Mouse (Mus musculus) midbrain, embryonic 16.5 days (tissue): ENCODE measurements at regions not wholly inside any gene's neighbourhood (a gene's known extent, or its start where the extent isn't known, plus 50 kb on each side); places are given as distances from the start of the nearest gene placed in this dataset.

Experiments used
- ATAC-seq: fragments of 200-750 bp; cut with Nextera tagmentation; 2 replicates; pipeline ENCODE4 v1.8.0; 2017; ENCODE audit warnings: moderate TSS enrichment
- H3K27ac ChIP-seq: fragments of 300-500 bp; sonication (generic); 2 replicates; pipeline ENCODE4 v1.5.1; 2014; ENCODE audit warnings: mild to moderate bottlenecking, low read length, mixed read lengths
- H3K27me3 ChIP-seq: fragments of 300-500 bp; sonication (generic); 2 replicates; pipeline ENCODE4 v1.6.1; 2014; ENCODE audit warnings: low read depth, low read length, mixed read lengths; ENCODE audit not compliant: control insufficient read depth, insufficient read depth
- H3K36me3 ChIP-seq: fragments of 300-500 bp; sonication (generic); 2 replicates; pipeline ENCODE4 v1.6.1; 2014; ENCODE audit warnings: mild to moderate bottlenecking, low read length, moderate library complexity, mixed read lengths; ENCODE audit not compliant: control insufficient read depth, insufficient read depth
- H3K4me1 ChIP-seq: fragments of 300-500 bp; sonication (generic); 2 replicates; pipeline ENCODE4 v1.6.1; 2014; ENCODE audit warnings: mild to moderate bottlenecking, low read length, mixed read lengths; ENCODE audit not compliant: control insufficient read depth, insufficient read depth
- H3K4me2 ChIP-seq: fragments of 300-500 bp; sonication (generic); 2 replicates; pipeline ENCODE4 v1.6.1; 2014; ENCODE audit warnings: mild to moderate bottlenecking, low read length, mixed read lengths
- H3K4me3 ChIP-seq: fragments of 300-500 bp; sonication (generic); 2 replicates; pipeline ENCODE4 v1.5.1; 2014; ENCODE audit warnings: low read depth, mild to moderate bottlenecking, low read length, moderate library complexity, mixed read lengths
- H3K9ac ChIP-seq: fragments of 300-500 bp; sonication (generic); 2 replicates; pipeline ENCODE4 v1.6.1; 2014; ENCODE audit warnings: low read depth, low read length, mixed read lengths
- H3K9me3 ChIP-seq: fragments of 300-500 bp; sonication (generic); replicated peaks from 2 replicates; pipeline ENCODE4 v1.6.1; 2014; ENCODE audit warnings: mild to moderate bottlenecking, low read length, mixed read lengths; ENCODE audit not compliant: control insufficient read depth, poor library complexity, severe bottlenecking
- WGBS: fragments of 180-500 bp; shearing (Covaris S2); extraction: QIAGEN DNeasy Blood & Tissue Kit; methylation state at CpG from one replicate; pipeline ENCODE4 v1.1.7; 2014; 5-methylcytosine and 5-hydroxymethylcytosine counted together

DNA sequence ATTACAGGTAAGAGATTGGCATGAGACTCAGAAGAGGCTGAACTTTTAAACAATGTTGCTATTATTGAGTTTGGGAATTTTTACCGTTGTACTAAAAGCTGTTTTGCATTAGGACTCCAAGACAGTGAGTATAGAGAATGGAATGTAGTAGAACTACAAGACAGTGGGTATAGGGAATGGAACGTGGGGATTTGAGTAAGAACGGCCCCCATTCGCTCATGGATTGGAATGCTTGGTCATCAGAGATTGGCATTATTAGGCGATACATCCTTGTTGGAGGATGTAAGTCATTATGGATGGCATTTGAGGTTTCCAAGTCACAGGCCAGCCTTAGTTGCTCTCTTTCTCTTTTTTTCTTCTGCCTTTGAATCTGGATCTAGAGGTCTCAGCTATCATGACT, 324.0 kb upstream of the 2610001J05Rik start:
- H3K9ac ChIP-seq, result no peak overlapping the region
- no peak overlapping the region for H3K4me3 ChIP-seq
- WGBS, result 90% methylated on average over 5 of the region's 5 CpGs
- no peak for ATAC-seq
- H3K27ac ChIP-seq, result no peak overlapping the region
- no peaks in the 10 kb centered on the region for H3K9me3 ChIP-seq
- no peaks in the 10 kb centered on the region for H3K27me3 ChIP-seq
- no peak overlapping the region for H3K4me2 ChIP-seq
- no peaks in the 10 kb centered on the region for H3K4me1 ChIP-seq
- H3K36me3 ChIP-seq, result no peaks in the 10 kb centered on the region

GRCm38 (mm10) chr6:14191387-14192023, 320.2 kb upstream of the 2610001J05Rik start:
- WGBS, result 81% methylated on average over 4 of the region's 4 CpGs
- Histone ChIP-seq H3K27me3 (no peaks in the 10 kb centered on the region), H3K27ac (no peak overlapping the region), H3K4me3 (no peak overlapping the region), H3K9ac (no peak overlapping the region), H3K4me2 (no peak overlapping the region), H3K4me1 (no peaks in the 10 kb centered on the region), H3K36me3 (no peaks in the 10 kb centered on the region), H3K9me3 (no peaks in the 10 kb centered on the region)
- no peak for ATAC-seq

DNA sequence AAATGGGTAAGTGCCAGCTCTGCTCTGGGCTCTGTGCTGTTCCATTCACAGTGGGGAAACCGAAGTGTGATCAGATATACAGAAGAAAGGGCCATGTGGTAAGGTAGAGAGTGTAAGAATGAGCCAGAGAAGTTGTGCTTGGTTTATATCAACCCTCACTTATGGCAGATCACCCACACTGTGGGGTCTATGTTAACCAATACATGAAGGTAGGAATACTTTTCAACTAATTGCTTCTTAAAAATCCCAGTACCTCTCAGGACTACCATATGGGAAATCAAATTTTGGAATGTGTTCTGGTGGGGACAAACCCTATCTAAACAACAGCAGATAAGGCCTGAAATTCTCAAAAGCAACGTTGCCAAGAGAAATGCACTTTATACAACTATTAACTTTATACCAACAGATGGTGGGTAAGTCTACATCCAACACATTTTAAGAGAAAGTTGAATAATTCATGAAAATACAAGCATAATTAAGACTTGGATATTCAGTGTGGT, 314.7 kb upstream of the 2610001J05Rik start:
- H3K4me2 ChIP-seq, result no peak overlapping the region
- 74% methylated on average over 2 of the region's 2 CpGs for WGBS
- no peaks in the 10 kb centered on the region for H3K36me3 ChIP-seq
- H3K27ac ChIP-seq, result no peak overlapping the region
- no peaks in the 10 kb centered on the region for H3K9me3 ChIP-seq
- no peak overlapping the region for H3K4me3 ChIP-seq
- H3K27me3 ChIP-seq, result no peaks in the 10 kb centered on the region
- no peak overlapping the region for H3K9ac ChIP-seq
- ATAC-seq, result no peak
- H3K4me1 ChIP-seq, result no peaks in the 10 kb centered on the region

GRCm38 (mm10) chr6:14147370-14147769, 276.1 kb upstream of the 2610001J05Rik start:
- Histone ChIP-seq H3K4me2 (no peak overlapping the region), H3K9ac (no peak overlapping the region), H3K4me1 (no peaks in the 10 kb centered on the region), H3K27ac (no peak overlapping the region), H3K4me3 (no peak overlapping the region), H3K36me3 (no peaks in the 10 kb centered on the region), H3K9me3 (no peaks in the 10 kb centered on the region), H3K27me3 (no peaks in the 10 kb centered on the region)
- ATAC-seq, result no peak

- no peak overlapping the region for H3K27ac ChIP-seq
- H3K4me2 ChIP-seq, result no peak overlapping the region
- no peaks in the 10 kb centered on the region for H3K9me3 ChIP-seq
- no peak for ATAC-seq
- H3K4me3 ChIP-seq, result no peak overlapping the region
- H3K27me3 ChIP-seq, result no peaks in the 10 kb centered on the region
- no peaks in the 10 kb centered on the region for H3K36me3 ChIP-seq
- no peaks in the 10 kb centered on the region for H3K4me1 ChIP-seq
- no peak overlapping the region for H3K9ac ChIP-seq
- WGBS, result 84% methylated on average over 4 of the region's 4 CpGs
These were observed 275.1 kb upstream of the 2610001J05Rik start for GRCm38 (mm10) chr6:14146394-14146793.

GRCm38 (mm10) chr6:14142107-14142751, 270.9 kb upstream of the 2610001J05Rik start:
- no peaks in the 10 kb centered on the region for H3K36me3 ChIP-seq
- H3K9me3 ChIP-seq, result no peaks in the 10 kb centered on the region
- no peak overlapping the region for H3K4me3 ChIP-seq
- no peaks in the 10 kb centered on the region for H3K4me1 ChIP-seq
- no peak overlapping the region for H3K4me2 ChIP-seq
- H3K27me3 ChIP-seq, result no peaks in the 10 kb centered on the region
- WGBS, result 73% methylated on average over 8 of the region's 8 CpGs
- ATAC-seq, result peak; percentile 39; the same call in 1 of the 2 replicates
- no peak overlapping the region for H3K27ac ChIP-seq
- no peak overlapping the region for H3K9ac ChIP-seq

GRCm38 (mm10) chr6:14130392-14131144, 259.2 kb upstream of the 2610001J05Rik start:
- H3K27ac ChIP-seq, result no peak overlapping the region
- H3K27me3 ChIP-seq, result no peaks in the 10 kb centered on the region
- H3K4me3 ChIP-seq, result no peak overlapping the region
- 81% methylated on average over 1 of the region's 1 CpGs for WGBS
- ATAC-seq, result no peak
- no peaks in the 10 kb centered on the region for H3K9me3 ChIP-seq
- H3K36me3 ChIP-seq, result no peaks in the 10 kb centered on the region
- no peak overlapping the region for H3K9ac ChIP-seq
- no peak overlapping the region for H3K4me2 ChIP-seq
- no peaks in the 10 kb centered on the region for H3K4me1 ChIP-seq

DNA sequence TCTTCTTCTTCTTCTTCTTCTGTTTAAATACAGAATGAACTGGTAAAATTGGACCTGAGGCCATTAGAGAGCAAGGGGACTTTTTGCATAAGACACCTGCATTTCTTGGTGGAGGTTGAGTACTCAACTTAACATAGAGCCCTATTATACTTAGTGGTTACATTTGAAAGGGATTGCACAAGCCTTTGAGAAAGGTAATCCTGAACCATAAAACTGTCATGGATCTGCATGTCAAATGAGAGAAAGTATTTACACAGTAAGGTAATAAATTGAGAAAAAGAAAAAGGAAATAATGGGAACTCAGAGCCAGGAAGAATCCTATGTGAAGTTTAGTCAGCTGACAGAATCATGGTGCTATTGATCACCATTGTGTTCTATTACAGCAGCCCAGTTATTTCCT, 258.1 kb upstream of the 2610001J05Rik start:
- no peak overlapping the region for H3K4me3 ChIP-seq
- ATAC-seq, result no peak
- H3K9ac ChIP-seq, result no peak overlapping the region
- no peaks in the 10 kb centered on the region for H3K36me3 ChIP-seq
- no peak overlapping the region for H3K4me2 ChIP-seq
- H3K4me1 ChIP-seq, result no peaks in the 10 kb centered on the region
- H3K9me3 ChIP-seq, result no peaks in the 10 kb centered on the region
- H3K27me3 ChIP-seq, result no peaks in the 10 kb centered on the region
- no peak overlapping the region for H3K27ac ChIP-seq

DNA sequence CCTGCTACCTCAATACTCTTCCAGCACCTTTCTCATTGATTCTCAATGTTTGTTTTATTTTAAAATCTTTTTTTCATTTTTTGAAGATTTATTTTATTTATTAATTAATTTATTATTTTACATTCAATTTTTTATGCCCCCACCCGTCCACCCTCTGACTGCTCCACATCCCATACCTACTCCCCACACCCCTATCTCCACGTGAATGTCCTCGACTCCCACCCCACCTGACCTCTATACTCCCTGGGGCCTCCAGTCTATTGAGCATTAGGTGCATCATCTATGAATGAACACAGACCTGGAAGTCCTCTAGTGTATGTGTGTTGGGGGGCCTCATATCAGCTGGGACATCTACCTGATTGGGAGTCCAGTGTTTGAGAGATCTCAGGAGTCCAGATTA, 251.0 kb upstream of the 2610001J05Rik start:
- Histone ChIP-seq H3K27me3 (no peaks in the 10 kb centered on the region), H3K27ac (no peak overlapping the region), H3K4me2 (no peak overlapping the region), H3K9ac (no peak overlapping the region), H3K36me3 (no peaks in the 10 kb centered on the region), H3K9me3 (no peaks in the 10 kb centered on the region), H3K4me1 (no peaks in the 10 kb centered on the region), H3K4me3 (no peak overlapping the region)
- ATAC-seq, result no peak
- WGBS, result 96% methylated on average over 3 of the region's 3 CpGs
